Mouse (Mus musculus): ENCODE measurements around the gene Utp4. TPM values are rescaled to one million over a fixed set of nuclear protein-coding genes. Genes with fewer than 3 reads are reported as not detected.

Gene Utp4
- polyA plus RNA-seq, 1 experiment from 2014 or later = 57.4 TPM

GRCm38 (mm10) chr8:106943874-106944418 is 50.5 kb downstream of the Utp4 start:
- H3K4me2 ChIP-seq = no peak overlapping the region
- H3K9me3 ChIP-seq (replicated peaks) = no peaks in the 10 kb centered on the region
- DNase-seq (no peak), ATAC-seq (ENCODE audit: low read depth) (no peak)
- H3K27me3 ChIP-seq = no peaks in the 10 kb centered on the region
- no peaks in the 10 kb centered on the region for H3K36me3 ChIP-seq
- WGBS (ENCODE audit: insufficient replicate concordance) = 60% methylated on average over 3 of the region's 3 CpGs
- H3K4me1 ChIP-seq (replicated peaks) = no peaks in the 10 kb centered on the region; the same call in 1 of the 2 replicates
- no peak overlapping the region for H3K4me3 ChIP-seq (replicated peaks)
- no peak overlapping the region for H3K9ac ChIP-seq
- no peak overlapping the region for H3K27ac ChIP-seq

GRCm38 (mm10) chr8:106944756-106945155 is 51.3 kb downstream of the Utp4 start:
- Histone ChIP-seq H3K4me3 (replicated peaks) (no peak overlapping the region), H3K9ac (no peak overlapping the region), H3K27me3 (no peaks in the 10 kb centered on the region), H3K4me1 (replicated peaks) (no peaks in the 10 kb centered on the region), H3K36me3 (no peaks in the 10 kb centered on the region), H3K27ac (no peak overlapping the region), H3K4me2 (no peak overlapping the region), H3K9me3 (replicated peaks) (no peaks in the 10 kb centered on the region)
- WGBS (ENCODE audit: insufficient replicate concordance) = 63% methylated on average over 3 of the region's 3 CpGs
- DNase-seq (no peak), ATAC-seq (ENCODE audit: low read depth) (no peak)

GRCm38 (mm10) chr8:106948678-106949243 is 55.3 kb downstream of the Utp4 start:
- Histone ChIP-seq H3K4me1 (replicated peaks) (0 out of 2 replicates have a peak, but pooled peaks cover 2% of the 10 kb centered on the region), H3K36me3 (no peaks in the 10 kb centered on the region), H3K9ac (no peak overlapping the region), H3K4me2 (no peak overlapping the region), H3K27me3 (no peaks in the 10 kb centered on the region), H3K4me3 (replicated peaks) (no peak overlapping the region), H3K27ac (no peak overlapping the region), H3K9me3 (replicated peaks) (no peaks in the 10 kb centered on the region)
- no peak for DNase-seq
- 71% methylated on average over 3 of the region's 3 CpGs for WGBS (ENCODE audit: insufficient replicate concordance)
- ATAC-seq (ENCODE audit: low read depth) = no peak

- H3K27ac ChIP-seq = no peak overlapping the region
- DNase-seq (no peak), ATAC-seq (ENCODE audit: low read depth) (no peak)
- no peak overlapping the region for H3K4me2 ChIP-seq
- H3K9me3 ChIP-seq (replicated peaks) = no peaks in the 10 kb centered on the region
- no peaks in the 10 kb centered on the region for H3K27me3 ChIP-seq
- 74% methylated on average over 4 of the region's 4 CpGs for WGBS (ENCODE audit: insufficient replicate concordance)
- 0 out of 2 replicates have a peak, but pooled peaks cover 2% of the 10 kb centered on the region for H3K4me1 ChIP-seq (replicated peaks)
- no peaks in the 10 kb centered on the region for H3K36me3 ChIP-seq
- no peak overlapping the region for H3K9ac ChIP-seq
- no peak overlapping the region for H3K4me3 ChIP-seq (replicated peaks)
Measured at GRCm38 (mm10) chr8:106951707-106952106, 58.3 kb downstream of the Utp4 start.

- Histone ChIP-seq H3K9ac (no peak overlapping the region), H3K27me3 (no peaks in the 10 kb centered on the region), H3K9me3 (replicated peaks) (no peaks in the 10 kb centered on the region), H3K4me1 (replicated peaks) (0 out of 2 replicates have a peak, but pooled peaks cover 2% of the 10 kb centered on the region), H3K4me3 (replicated peaks) (no peak overlapping the region), H3K36me3 (no peaks in the 10 kb centered on the region), H3K4me2 (no peak overlapping the region), H3K27ac (no peak overlapping the region)
- WGBS (ENCODE audit: insufficient replicate concordance) = 62% methylated on average over 4 of the region's 4 CpGs
- ATAC-seq (ENCODE audit: low read depth) = no peak
- no peak for DNase-seq
Measured at GRCm38 (mm10) chr8:106953571-106953970, 60.1 kb downstream of the Utp4 start.

GRCm38 (mm10) chr8:106957086-106957485 is 63.6 kb downstream of the Utp4 start:
- no peaks in the 10 kb centered on the region for H3K36me3 ChIP-seq
- H3K9me3 ChIP-seq (replicated peaks) = no peaks in the 10 kb centered on the region
- ATAC-seq (ENCODE audit: low read depth) = no peak
- no peak for DNase-seq
- no peak overlapping the region for H3K4me3 ChIP-seq (replicated peaks)
- H3K9ac ChIP-seq = no peak overlapping the region
- WGBS (ENCODE audit: insufficient replicate concordance) = 57% methylated on average over 3 of the region's 3 CpGs
- no peak overlapping the region for H3K4me2 ChIP-seq
- H3K4me1 ChIP-seq (replicated peaks) = no peaks in the 10 kb centered on the region
- no peaks in the 10 kb centered on the region for H3K27me3 ChIP-seq
- H3K27ac ChIP-seq = no peak overlapping the region

GRCm38 (mm10) chr8:106958212-106958611 is 64.8 kb downstream of the Utp4 start:
- no peak overlapping the region for H3K9ac ChIP-seq
- H3K4me1 ChIP-seq (replicated peaks) = no peaks in the 10 kb centered on the region
- H3K4me3 ChIP-seq (replicated peaks) = no peak overlapping the region
- no peak overlapping the region for H3K4me2 ChIP-seq
- ATAC-seq (ENCODE audit: low read depth) = no peak
- no peaks in the 10 kb centered on the region for H3K36me3 ChIP-seq
- H3K27me3 ChIP-seq = no peaks in the 10 kb centered on the region
- H3K27ac ChIP-seq = no peak overlapping the region
- 58% methylated on average over 3 of the region's 3 CpGs for WGBS (ENCODE audit: insufficient replicate concordance)
- no peaks in the 10 kb centered on the region for H3K9me3 ChIP-seq (replicated peaks)
- no peak for DNase-seq

GRCm38 (mm10) chr8:106959626-106960025 is 66.2 kb downstream of the Utp4 start:
- Histone ChIP-seq H3K27ac (no peak overlapping the region), H3K9me3 (replicated peaks) (no peaks in the 10 kb centered on the region), H3K9ac (no peak overlapping the region), H3K27me3 (no peaks in the 10 kb centered on the region), H3K4me3 (replicated peaks) (no peak overlapping the region), H3K4me1 (replicated peaks) (no peaks in the 10 kb centered on the region), H3K36me3 (no peaks in the 10 kb centered on the region), H3K4me2 (no peak overlapping the region)
- ATAC-seq (ENCODE audit: low read depth) = no peak
- no peak for DNase-seq
- 61% methylated on average over 2 of the region's 2 CpGs for WGBS (ENCODE audit: insufficient replicate concordance)

GRCm38 (mm10) chr8:106962322-106962721 is 68.9 kb downstream of the Utp4 start:
- no peak for DNase-seq
- Histone ChIP-seq H3K36me3 (no peaks in the 10 kb centered on the region), H3K4me3 (replicated peaks) (no peak overlapping the region), H3K9me3 (replicated peaks) (no peaks in the 10 kb centered on the region), H3K4me1 (replicated peaks) (no peaks in the 10 kb centered on the region), H3K27me3 (no peaks in the 10 kb centered on the region), H3K4me2 (no peak overlapping the region), H3K27ac (no peak overlapping the region), H3K9ac (no peak overlapping the region)
- ATAC-seq (ENCODE audit: low read depth) = no peak
- 76% methylated on average over 3 of the region's 3 CpGs for WGBS (ENCODE audit: insufficient replicate concordance)

GRCm38 (mm10) chr8:106963365-106963764 is 69.9 kb downstream of the Utp4 start:
- Histone ChIP-seq H3K27ac (no peak overlapping the region), H3K27me3 (no peaks in the 10 kb centered on the region), H3K9ac (no peak overlapping the region), H3K4me2 (no peak overlapping the region), H3K4me1 (replicated peaks) (no peaks in the 10 kb centered on the region), H3K4me3 (replicated peaks) (no peak overlapping the region), H3K36me3 (no peaks in the 10 kb centered on the region), H3K9me3 (replicated peaks) (no peaks in the 10 kb centered on the region)
- ATAC-seq (ENCODE audit: low read depth) (no peak), DNase-seq (no peak)
- 69% methylated on average over 6 of the region's 6 CpGs for WGBS (ENCODE audit: insufficient replicate concordance)

- H3K9me3 ChIP-seq (replicated peaks) = no peaks in the 10 kb centered on the region
- DNase-seq (no peak), ATAC-seq (ENCODE audit: low read depth) (no peak)
- no peak overlapping the region for H3K4me2 ChIP-seq
- H3K9ac ChIP-seq = no peak overlapping the region
- H3K4me3 ChIP-seq (replicated peaks) = no peak overlapping the region
- no peaks in the 10 kb centered on the region for H3K36me3 ChIP-seq
- WGBS (ENCODE audit: insufficient replicate concordance) = 22% methylated on average over 4 of the region's 4 CpGs
- no peaks in the 10 kb centered on the region for H3K4me1 ChIP-seq (replicated peaks)
- H3K27ac ChIP-seq = no peak overlapping the region
- no peaks in the 10 kb centered on the region for H3K27me3 ChIP-seq
Measured at GRCm38 (mm10) chr8:106964573-106964972, 71.1 kb downstream of the Utp4 start.

GRCm38 (mm10) chr8:106969964-106970363 is 76.5 kb downstream of the Utp4 start:
- no peak for ATAC-seq (ENCODE audit: low read depth)
- Histone ChIP-seq H3K27ac (no peak overlapping the region), H3K4me3 (replicated peaks) (no peak overlapping the region), H3K9ac (no peak overlapping the region), H3K9me3 (replicated peaks) (no peaks in the 10 kb centered on the region), H3K27me3 (no peaks in the 10 kb centered on the region), H3K4me2 (no peak overlapping the region), H3K4me1 (replicated peaks) (no peaks in the 10 kb centered on the region), H3K36me3 (no peaks in the 10 kb centered on the region)
- WGBS (ENCODE audit: insufficient replicate concordance) = 66% methylated on average over 3 of the region's 3 CpGs
- no peak for DNase-seq
